Mouse (Mus musculus): ENCODE measurements around the gene Ceacam5. TPM values are rescaled to one million over a fixed set of nuclear protein-coding genes. Genes with fewer than 3 reads are reported as not detected.

Ceacam5 gene
- not detected for total RNA-seq (2021)
- long read RNA-seq, experiment 1 = 0 reads
- long read RNA-seq, experiment 2 = 0 reads

- intact Hi-C loops (cut with DNase I) = no loop called here
- DNase-seq = no peak
These were observed at the start of gene Ceacam5 for GRCm38 (mm10) chr7:17712938-17713337. Gene Ceacam5, plus strand, starts transcription at chr7:17713238.

Other genes starting within 250 kb of the Ceacam5 start
- not detected for gene Ceacam14, start 99.4 kb downstream of the Ceacam5 start, total RNA-seq (2021)
- gene Gm5155, start 158.5 kb downstream of the Ceacam5 start, total RNA-seq (2021) = not detected